In genomic region chr10:83248036-83248435, GRCm38 (mm10) we compare ENCODE assay signal across 23 mouse cellular contexts.
"Had no signal": no experiment of that assay in that cellular context is flagged by ENCODE, and none has a peak within 500 bp of the region (broad histone marks: within the 10 kb centered on the region; RNA-seq: fewer than 3 reads in every experiment).

No protein-coding gene starts in this region.

- H3K36me3 ChIP-seq: heart, embryonic 12.5 days; hindbrain, embryonic 13.5 days; hindbrain, embryonic 15.5 days; kidney, embryonic 15.5 days; limb, embryonic 13.5 days; limb, embryonic 15.5 days; liver, embryonic 12.5 days had no signal

- H3K4me3 ChIP-seq: heart, adult 2 months; heart, embryonic 12.5 days; hindbrain, embryonic 13.5 days; hindbrain, embryonic 15.5 days; kidney, embryonic 15.5 days; limb, embryonic 13.5 days; limb, embryonic 15.5 days; liver, embryonic 12.5 days had no signal

- H3K27me3 ChIP-seq: hindbrain, embryonic 13.5 days; hindbrain, embryonic 15.5 days; kidney, embryonic 15.5 days; limb, embryonic 13.5 days; limb, embryonic 15.5 days; liver, embryonic 12.5 days had no signal

- DNase-seq: gastrocnemius, postnatal 14 days; gastrocnemius, postnatal 36 days; heart, adult 11 months; heart, adult 2 months; heart, postnatal 10 days; heart, postnatal 36 days; kidney, adult 11 months; kidney, adult 2 months; kidney, adult 9 months; kidney, postnatal 14 days; kidney, postnatal 36 days; layer of hippocampus, adult 9-11 months; layer of hippocampus, postnatal 36 days; left cerebral cortex, postnatal 4 days had no signal

- H3K4me1 ChIP-seq: heart, embryonic 12.5 days; kidney, embryonic 15.5 days; limb, embryonic 13.5 days; limb, embryonic 15.5 days; liver, embryonic 12.5 days had no signal

- H3K9me3 ChIP-seq: heart, embryonic 12.5 days; hindbrain, embryonic 13.5 days; hindbrain, embryonic 15.5 days; kidney, embryonic 15.5 days; limb, embryonic 13.5 days; limb, embryonic 15.5 days; liver, embryonic 12.5 days had no signal

- H3K27ac ChIP-seq: heart, adult 2 months; hindbrain, embryonic 13.5 days; hindbrain, embryonic 15.5 days; hindbrain, postnatal 0 days; kidney, embryonic 15.5 days; kidney, postnatal 0 days; limb, embryonic 13.5 days; limb, embryonic 15.5 days; liver, embryonic 12.5 days had no signal
